Mouse (Mus musculus) midbrain, embryonic 15.5 days (tissue): Measurements from ENCODE around the gene Tanc2. TPM values are rescaled to one million over a fixed set of nuclear protein-coding genes. Genes with fewer than 3 reads are reported as not detected.

Experiments used
- ATAC-seq: fragments of 200-750 bp; cut with Nextera tagmentation; replicated peaks from 2 replicates; pipeline ENCODE4 v1.8.0; 2017; ENCODE audit warnings: moderate TSS enrichment
- H3K27ac ChIP-seq: fragments of 300-500 bp; sonication (generic); 2 replicates; pipeline ENCODE4 v1.5.1; 2015; ENCODE audit warnings: mild to moderate bottlenecking, inconsistent platforms
- H3K27me3 ChIP-seq: fragments of 300-500 bp; sonication (generic); replicated peaks from 2 replicates; pipeline ENCODE4 v1.6.1; 2015; ENCODE audit warnings: inconsistent platforms
- H3K36me3 ChIP-seq: fragments of 300-500 bp; sonication (generic); replicated peaks from 2 replicates; pipeline ENCODE4 v1.6.1; 2015; ENCODE audit warnings: inconsistent platforms
- H3K4me1 ChIP-seq: fragments of 300-500 bp; sonication (generic); 2 replicates; pipeline ENCODE4 v1.6.1; 2015; ENCODE audit warnings: inconsistent platforms
- H3K4me2 ChIP-seq: fragments of 300-500 bp; sonication (generic); 2 replicates; pipeline ENCODE4 v1.6.1; 2015; ENCODE audit warnings: inconsistent platforms, mild to moderate bottlenecking, moderate library complexity
- H3K4me3 ChIP-seq: fragments of 300-500 bp; sonication (generic); 2 replicates; pipeline ENCODE4 v1.5.1; 2015; ENCODE audit warnings: mild to moderate bottlenecking, inconsistent platforms
- H3K9ac ChIP-seq: fragments of 300-500 bp; sonication (generic); 2 replicates; pipeline ENCODE4 v1.6.1; 2015; ENCODE audit warnings: mild to moderate bottlenecking, inconsistent platforms
- H3K9me3 ChIP-seq: fragments of 300-500 bp; sonication (generic); 2 replicates; pipeline ENCODE4 v1.6.1; 2016; ENCODE audit warnings: inconsistent platforms
- WGBS: fragments of 180-500 bp; shearing (Covaris S2); methylation state at CpG from one replicate; pipeline ENCODE4 v1.1.7; 2015; ENCODE audit warnings: mixed read lengths; 5-methylcytosine and 5-hydroxymethylcytosine counted together
- polyA plus RNA-seq: library from polyadenylated mRNA; unstranded; fragments of >200 nt; fragmentation: Nextera tagmentation; extraction: Ambion mirVana; gene quantifications from 2 replicates; pipeline ENCODE4 v1.2.1, GENCODE M21; 2015

The Tanc2 gene
- polyA plus RNA-seq, 1 experiment from 2014 or later = 52.8 TPM

- no peaks in the 10 kb centered on the region for H3K4me1 ChIP-seq
- ATAC-seq = no peak
These were observed 268.3 kb downstream of the Tanc2 start for GRCm38 (mm10) chr11:105858063-105858462.

DNA sequence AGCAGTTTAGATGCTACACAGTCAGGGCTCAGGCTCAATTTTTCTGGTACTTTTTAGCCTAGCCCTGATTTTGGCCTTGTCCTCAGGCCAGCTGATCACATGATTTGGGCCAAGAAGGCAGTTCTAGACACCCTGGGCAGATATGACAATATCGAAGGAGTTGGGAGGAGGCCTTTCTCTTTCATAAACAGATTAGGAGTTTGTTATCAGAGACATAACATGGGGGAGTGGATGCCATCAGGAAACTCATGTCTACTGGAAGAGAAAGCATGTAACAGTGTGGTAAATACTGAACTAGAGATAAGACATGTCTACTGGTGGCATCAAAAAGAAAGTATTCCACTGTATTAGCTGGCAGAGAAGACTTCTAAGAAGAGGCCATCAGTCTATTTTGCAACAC lies 295.8 kb downstream of the Tanc2 start:
- Histone ChIP-seq H3K9ac (no peak overlapping the region), H3K27me3 (no peaks in the 10 kb centered on the region), H3K4me2 (no peak overlapping the region), H3K27ac (no peak overlapping the region), H3K36me3 (peaks cover 14% of the 10 kb centered on the region; the same call in 1 of the 2 replicates), H3K9me3 (no peaks in the 10 kb centered on the region), H3K4me3 (no peak overlapping the region), H3K4me1 (no peaks in the 10 kb centered on the region)
- ATAC-seq = no peak
- WGBS = 91% methylated on average over 1 of the region's 1 CpGs

More at GRCm38 (mm10) chr11:105858063-105858462, 268.3 kb downstream of the Tanc2 start:
- H3K4me2 ChIP-seq = no peak overlapping the region
- no peak overlapping the region for H3K4me3 ChIP-seq
- no peak overlapping the region for H3K27ac ChIP-seq
- H3K27me3 ChIP-seq = no peaks in the 10 kb centered on the region
- peaks cover 9% of the 10 kb centered on the region; the same call in 1 of the 2 replicates for H3K36me3 ChIP-seq
- no peaks in the 10 kb centered on the region for H3K9me3 ChIP-seq
- H3K9ac ChIP-seq = no peak overlapping the region

GRCm38 (mm10) chr11:105887281-105887680 lies 297.5 kb downstream of the Tanc2 start:
- H3K4me3 ChIP-seq = no peak overlapping the region
- H3K9ac ChIP-seq = no peak overlapping the region
- ATAC-seq = no peak
- H3K9me3 ChIP-seq = no peaks in the 10 kb centered on the region
- no peak overlapping the region for H3K4me2 ChIP-seq
- peaks cover 13% of the 10 kb centered on the region; the same call in 1 of the 2 replicates for H3K36me3 ChIP-seq
- H3K27ac ChIP-seq = no peak overlapping the region
- H3K4me1 ChIP-seq = no peaks in the 10 kb centered on the region
- 70% methylated on average over 1 of the region's 1 CpGs for WGBS
- no peaks in the 10 kb centered on the region for H3K27me3 ChIP-seq

DNA sequence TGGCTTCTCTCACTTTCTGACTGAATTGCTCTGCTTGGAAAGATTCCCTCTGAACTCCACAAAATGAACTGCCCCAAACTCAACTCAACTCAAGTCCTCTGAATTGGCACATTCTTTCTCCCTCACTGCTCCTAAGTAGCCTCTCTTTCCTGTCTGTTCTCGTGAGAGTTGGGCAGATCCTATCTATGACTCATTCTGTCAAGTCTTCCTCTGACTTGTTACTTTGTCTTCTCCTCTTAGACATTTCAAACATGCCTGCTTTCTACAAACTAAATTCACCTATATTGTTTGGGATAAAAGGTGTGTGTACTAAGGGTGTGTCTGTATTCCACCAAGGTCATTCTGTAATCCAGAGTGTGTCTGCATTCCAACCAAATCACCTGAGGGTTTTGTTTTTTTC lies 309.4 kb downstream of the Tanc2 start:
- H3K4me1 ChIP-seq = no peaks in the 10 kb centered on the region
- H3K9ac ChIP-seq = no peak overlapping the region
- 61% methylated on average over 1 of the region's 1 CpGs for WGBS
- H3K36me3 ChIP-seq = peaks cover 15% of the 10 kb centered on the region
- H3K4me3 ChIP-seq = no peak overlapping the region
- H3K9me3 ChIP-seq = no peaks in the 10 kb centered on the region
- H3K4me2 ChIP-seq = no peak overlapping the region
- no peak overlapping the region for H3K27ac ChIP-seq
- no peak for ATAC-seq
- H3K27me3 ChIP-seq = no peaks in the 10 kb centered on the region

GRCm38 (mm10) chr11:105901501-105901900 lies 311.7 kb downstream of the Tanc2 start:
- ATAC-seq = no peak

DNA sequence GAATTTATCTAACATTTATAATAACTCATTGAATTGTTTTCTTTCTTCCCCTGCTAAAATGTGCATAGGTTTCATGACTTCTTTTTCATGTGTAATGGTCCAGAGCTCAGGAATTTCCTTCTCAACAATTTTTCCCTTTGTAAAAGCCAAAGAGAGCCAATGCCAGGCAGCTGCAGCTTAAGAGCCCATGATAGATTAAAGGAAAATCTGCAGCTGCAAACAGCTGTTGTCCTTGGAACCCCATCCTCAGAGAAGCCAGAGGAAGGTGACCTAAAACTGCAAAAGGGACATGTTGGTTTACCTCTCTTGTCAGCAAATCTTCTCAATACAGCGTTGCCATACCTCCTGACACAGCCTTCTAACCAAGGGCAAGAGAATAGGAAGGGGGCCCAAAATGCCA lies 313.2 kb downstream of the Tanc2 start:
- no peaks in the 10 kb centered on the region for H3K9me3 ChIP-seq
- H3K4me2 ChIP-seq = no peak overlapping the region
- H3K27ac ChIP-seq = no peak overlapping the region
- ATAC-seq = no peak
- 79% methylated on average over 1 of the region's 1 CpGs for WGBS
- peaks cover 15% of the 10 kb centered on the region; the same call in 1 of the 2 replicates for H3K36me3 ChIP-seq
- no peak overlapping the region for H3K9ac ChIP-seq
- H3K4me1 ChIP-seq = no peaks in the 10 kb centered on the region
- no peaks in the 10 kb centered on the region for H3K27me3 ChIP-seq
- H3K4me3 ChIP-seq = no peak overlapping the region

More at GRCm38 (mm10) chr11:105901501-105901900, 311.7 kb downstream of the Tanc2 start:
- 66% methylated on average over 2 of the region's 2 CpGs for WGBS
- Histone ChIP-seq H3K27ac (no peak overlapping the region), H3K9me3 (no peaks in the 10 kb centered on the region), H3K36me3 (peaks cover 15% of the 10 kb centered on the region), H3K9ac (no peak overlapping the region), H3K4me3 (no peak overlapping the region), H3K27me3 (no peaks in the 10 kb centered on the region), H3K4me2 (no peak overlapping the region), H3K4me1 (no peaks in the 10 kb centered on the region)

GRCm38 (mm10) chr11:105905529-105906213 lies 315.9 kb downstream of the Tanc2 start:
- no peak overlapping the region for H3K4me2 ChIP-seq
- ATAC-seq = no peak
- no peaks in the 10 kb centered on the region for H3K4me1 ChIP-seq
- no peaks in the 10 kb centered on the region for H3K27me3 ChIP-seq
- H3K36me3 ChIP-seq = peaks cover 20% of the 10 kb centered on the region; the same call in 1 of the 2 replicates
- no peak overlapping the region for H3K9ac ChIP-seq
- no peaks in the 10 kb centered on the region for H3K9me3 ChIP-seq
- WGBS = 81% methylated on average over 4 of the region's 4 CpGs
- H3K4me3 ChIP-seq = no peak overlapping the region
- no peak overlapping the region for H3K27ac ChIP-seq

- Histone ChIP-seq H3K36me3 (peaks cover 13% of the 10 kb centered on the region; the same call in 1 of the 2 replicates), H3K9ac (no peak overlapping the region), H3K9me3 (no peaks in the 10 kb centered on the region), H3K4me1 (no peaks in the 10 kb centered on the region), H3K4me3 (no peak overlapping the region), H3K4me2 (no peak overlapping the region), H3K27me3 (no peaks in the 10 kb centered on the region), H3K27ac (no peak overlapping the region)
- whole genome bisulfite sequencing = 94% methylated on average over 1 of the region's 1 CpGs
- no peak for ATAC-seq
These were observed 317.6 kb downstream of the Tanc2 start for GRCm38 (mm10) chr11:105907381-105907780.

DNA sequence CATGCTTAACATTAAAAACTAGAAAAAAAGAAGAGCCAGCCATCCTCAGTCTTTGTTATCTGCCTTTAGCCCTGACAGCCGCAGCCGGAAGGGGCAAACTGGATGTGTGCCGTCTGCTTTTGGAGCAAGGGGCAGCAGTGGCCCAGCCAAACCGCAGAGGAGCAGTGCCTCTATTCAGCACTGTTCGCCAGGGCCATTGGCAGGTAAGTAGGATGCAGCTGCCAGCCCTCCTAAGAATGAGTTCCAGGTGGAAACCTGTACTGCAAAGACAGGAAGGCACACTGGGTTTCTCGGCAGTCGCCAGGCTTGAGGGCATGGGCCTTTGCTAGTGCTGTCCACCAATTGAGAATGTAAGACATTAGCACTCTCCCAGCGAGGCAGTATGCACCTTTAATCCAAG lies 319.1 kb downstream of the Tanc2 start:
- Histone ChIP-seq H3K27ac (no peak overlapping the region), H3K9me3 (no peaks in the 10 kb centered on the region), H3K36me3 (peaks cover 12% of the 10 kb centered on the region), H3K4me2 (no peak overlapping the region), H3K9ac (no peak overlapping the region), H3K4me1 (no peaks in the 10 kb centered on the region), H3K27me3 (no peaks in the 10 kb centered on the region), H3K4me3 (no peak overlapping the region)
- no peak for ATAC-seq
- WGBS = 85% methylated on average over 8 of the region's 8 CpGs

DNA sequence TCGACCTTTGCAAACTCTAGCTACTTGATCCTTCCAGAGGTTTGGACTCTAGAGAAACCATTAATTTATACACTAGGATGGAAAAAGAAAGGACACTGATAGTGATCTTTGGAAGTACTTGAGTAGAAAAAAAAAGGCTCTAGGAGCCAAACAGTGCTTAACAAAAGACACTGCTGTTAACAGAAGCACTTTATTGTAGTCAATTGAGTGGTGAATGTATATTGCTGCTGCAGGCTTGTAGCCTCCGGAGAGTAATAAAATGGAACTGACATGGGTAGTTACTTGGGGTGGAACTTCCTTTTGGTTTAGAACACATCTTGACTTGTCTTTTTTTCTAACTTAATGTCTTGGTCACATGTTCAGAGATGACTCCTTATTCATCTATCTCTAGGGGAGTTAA lies 319.8 kb downstream of the Tanc2 start:
- Histone ChIP-seq H3K27ac (no peak overlapping the region), H3K4me1 (no peaks in the 10 kb centered on the region), H3K27me3 (no peaks in the 10 kb centered on the region), H3K36me3 (peaks cover 14% of the 10 kb centered on the region), H3K9me3 (no peaks in the 10 kb centered on the region), H3K4me3 (no peak overlapping the region), H3K4me2 (no peak overlapping the region), H3K9ac (no peak overlapping the region)
- no peak for ATAC-seq
- WGBS = 70% methylated on average over 2 of the region's 2 CpGs

DNA sequence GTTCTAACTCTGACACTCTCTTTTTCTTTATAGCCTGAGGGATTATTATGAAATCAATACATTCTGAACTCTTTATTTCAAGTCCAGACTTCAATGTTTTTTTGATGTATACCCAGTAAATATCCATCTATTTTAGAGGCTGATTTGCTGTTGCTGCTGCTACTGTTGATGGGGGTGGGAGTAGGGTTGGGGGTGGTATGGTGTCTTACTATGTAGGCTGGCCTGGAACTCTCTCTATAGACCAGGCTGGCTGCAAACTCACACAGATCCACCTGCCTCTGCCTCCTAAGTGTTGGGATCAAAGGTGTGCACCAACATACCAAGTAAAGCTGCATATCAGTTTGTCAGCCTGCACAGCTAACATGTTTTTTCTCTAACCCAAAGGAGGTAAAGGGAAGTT lies 321.4 kb downstream of the Tanc2 start:
- Histone ChIP-seq H3K27ac (0 out of 2 replicates have a peak overlapping the region, but pooled peaks have one; percentile 2), H3K9ac (no peak overlapping the region), H3K4me3 (no peak overlapping the region), H3K36me3 (peaks cover 20% of the 10 kb centered on the region), H3K4me1 (no peaks in the 10 kb centered on the region), H3K4me2 (no peak overlapping the region), H3K27me3 (no peaks in the 10 kb centered on the region), H3K9me3 (no peaks in the 10 kb centered on the region)
- ATAC-seq = no peak

DNA sequence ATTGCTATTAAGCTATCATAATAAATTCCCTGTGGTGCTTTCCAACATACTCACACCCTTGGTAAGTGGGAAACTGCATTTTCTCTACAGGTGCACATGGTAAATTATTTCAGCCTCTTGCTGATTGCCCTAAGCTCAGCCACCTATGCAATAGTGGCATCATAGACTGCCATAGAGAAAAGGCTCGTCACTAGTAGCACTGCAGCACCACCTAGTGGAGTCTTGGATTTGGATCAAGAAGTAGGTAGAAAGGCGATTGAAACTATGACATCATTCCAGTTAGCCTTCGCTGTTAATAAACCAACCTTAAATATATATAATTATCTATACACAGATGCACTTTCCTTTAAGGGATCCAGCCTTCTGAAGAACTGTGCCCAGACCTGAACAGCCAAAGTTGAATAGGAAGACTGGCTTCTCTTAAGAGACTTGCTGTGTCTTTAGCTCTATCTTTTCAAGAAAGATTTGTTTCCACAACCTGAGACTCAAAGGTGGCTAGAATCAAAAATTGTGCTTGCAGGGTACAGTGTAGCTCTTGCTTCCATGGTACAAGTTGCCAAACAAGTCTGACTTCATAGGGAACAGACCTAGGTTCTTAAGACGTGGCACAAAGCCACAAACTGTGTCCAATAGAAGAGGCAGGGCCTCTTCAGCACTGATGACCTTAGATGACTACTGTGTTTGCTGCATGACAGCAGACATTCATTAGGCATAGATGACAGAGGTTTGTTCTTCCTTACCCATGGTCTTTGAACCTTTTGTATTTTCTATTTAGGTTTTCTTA lies 322.0 kb downstream of the Tanc2 start:
- no peak overlapping the region for H3K4me3 ChIP-seq
- WGBS = 40% methylated on average over 4 of the region's 4 CpGs
- H3K9me3 ChIP-seq = no peaks in the 10 kb centered on the region
- no peaks in the 10 kb centered on the region for H3K4me1 ChIP-seq
- peaks cover 24% of the 10 kb centered on the region for H3K36me3 ChIP-seq
- no peaks in the 10 kb centered on the region for H3K27me3 ChIP-seq
- H3K4me2 ChIP-seq = no peak overlapping the region
- no peak overlapping the region for H3K9ac ChIP-seq
- 0 out of 2 replicates have a peak overlapping the region, but pooled peaks have one; percentile 2 for H3K27ac ChIP-seq
- peak; percentile 50; the same call in 1 of the 2 replicates for ATAC-seq
